Mouse (Mus musculus): ENCODE results near the gene Gm47996. TPM values are rescaled to one million over a fixed set of nuclear protein-coding genes. Genes with fewer than 3 reads are reported as not detected.
A peak's percentile ranks its signal among the peaks of the same experiment; 100 is the strongest.
"Not testable (repeated sequence)": the region's sequence is repeated elsewhere in the genome, so short reads cannot be mapped to it uniquely, and the experiment has no call there.

Gene Gm47996
- polyA plus RNA-seq (2015; fragmentation: Nextera tagmentation; extraction: Ambion mirVana) = not detected in 2 replicates

GRCm38 (mm10) chr1:151209824-151210355, at the start of gene Gm47996:
Gene Gm47996 (plus strand): TSS chr1:151210131.
- not testable (repeated sequence) for ATAC-seq (ENCODE audit: extremely low read depth, insufficient number of reproducible peaks, low FRiP score, low TSS enrichment); H3K4me2 ChIP-seq; H3K36me3 ChIP-seq; H3K4me3 ChIP-seq; H3K27ac ChIP-seq (replicated peaks); H3K9ac ChIP-seq; H3K27me3 ChIP-seq (replicated peaks); H3K9me3 ChIP-seq
- 72% methylated on average over 5 of the region's 8 CpGs for WGBS
- peaks cover 11% of the 10 kb centered on the region for H3K4me1 ChIP-seq

- Histone ChIP-seq H3K36me3 (no peaks in the 10 kb centered on the region), H3K4me1 (peaks cover 9% of the 10 kb centered on the region), H3K4me2 (no peak overlapping the region), H3K9ac (no peak overlapping the region), H3K27me3 (replicated peaks) (no peaks in the 10 kb centered on the region), H3K27ac (replicated peaks) (no peak overlapping the region), H3K9me3 (no peaks in the 10 kb centered on the region), H3K4me3 (no peak overlapping the region)
- 44% methylated on average over 8 of the region's 8 CpGs for WGBS
- ATAC-seq (ENCODE audit: extremely low read depth, insufficient number of reproducible peaks, low FRiP score, low TSS enrichment) = no peak
These were observed 43.9 kb upstream of the Gm47996 start for GRCm38 (mm10) chr1:151166031-151166430.

GRCm38 (mm10) chr1:151167297-151168047, 42.5 kb upstream of the Gm47996 start:
- no peaks in the 10 kb centered on the region for H3K9me3 ChIP-seq
- H3K4me2 ChIP-seq = no peak overlapping the region
- 56% methylated on average over 12 of the region's 12 CpGs for WGBS
- no peak overlapping the region for H3K27ac ChIP-seq (replicated peaks)
- H3K4me1 ChIP-seq = peaks cover 9% of the 10 kb centered on the region
- no peak overlapping the region for H3K4me3 ChIP-seq
- H3K9ac ChIP-seq = no peak overlapping the region
- no peaks in the 10 kb centered on the region for H3K36me3 ChIP-seq
- H3K27me3 ChIP-seq (replicated peaks) = no peaks in the 10 kb centered on the region
- no peak for ATAC-seq (ENCODE audit: extremely low read depth, insufficient number of reproducible peaks, low FRiP score, low TSS enrichment)

DNA sequence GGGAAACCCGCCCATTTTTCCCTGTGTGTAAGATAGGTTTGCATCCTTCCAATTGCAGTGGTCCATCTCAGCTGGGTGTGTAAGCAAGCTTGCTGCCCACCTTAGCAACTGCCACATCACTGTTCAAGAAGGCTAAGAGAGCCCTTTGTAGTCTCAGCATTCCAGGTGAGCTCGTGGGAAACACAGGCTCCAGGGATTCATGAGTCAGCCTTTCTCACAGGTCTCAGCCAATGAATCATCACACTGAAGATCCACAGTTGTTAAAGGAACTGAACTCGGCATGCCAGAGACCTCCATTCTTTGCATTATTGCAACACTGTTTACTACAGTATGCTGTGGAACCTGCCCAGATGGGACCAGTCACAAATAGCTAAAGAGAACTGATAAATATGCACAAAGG, 41.3 kb upstream of the Gm47996 start:
- 61% methylated on average over 3 of the region's 3 CpGs for WGBS
- Histone ChIP-seq H3K9ac (no peak overlapping the region), H3K4me3 (no peak overlapping the region), H3K4me1 (peaks cover 9% of the 10 kb centered on the region), H3K27ac (replicated peaks) (no peak overlapping the region), H3K9me3 (no peaks in the 10 kb centered on the region), H3K27me3 (replicated peaks) (no peaks in the 10 kb centered on the region), H3K36me3 (no peaks in the 10 kb centered on the region), H3K4me2 (no peak overlapping the region)
- no peak for ATAC-seq (ENCODE audit: extremely low read depth, insufficient number of reproducible peaks, low FRiP score, low TSS enrichment)

- Histone ChIP-seq H3K4me3 (no peak overlapping the region), H3K36me3 (no peaks in the 10 kb centered on the region), H3K4me2 (no peak overlapping the region), H3K9me3 (no peaks in the 10 kb centered on the region), H3K4me1 (peaks cover 8% of the 10 kb centered on the region), H3K27me3 (replicated peaks) (no peaks in the 10 kb centered on the region), H3K27ac (replicated peaks) (no peak overlapping the region), H3K9ac (no peak overlapping the region)
- ATAC-seq (ENCODE audit: extremely low read depth, insufficient number of reproducible peaks, low FRiP score, low TSS enrichment) = no peak
- WGBS = 63% methylated on average over 2 of the region's 2 CpGs
These were observed 38.1 kb upstream of the Gm47996 start for GRCm38 (mm10) chr1:151171572-151172461.

GRCm38 (mm10) chr1:151177030-151177936, 32.6 kb upstream of the Gm47996 start:
- peak overlapping the region; percentile 35 for H3K4me3 ChIP-seq
- peaks cover 20% of the 10 kb centered on the region for H3K4me1 ChIP-seq
- peak overlapping the region; percentile 48; the same call in 1 of the 2 replicates for H3K27ac ChIP-seq (replicated peaks)
- 9% methylated on average over 10 of the region's 10 CpGs for WGBS
- H3K9ac ChIP-seq = peak overlapping the region; percentile 33; the same call in 1 of the 2 replicates
- H3K4me2 ChIP-seq = peak overlapping the region; percentile 60
- no peaks in the 10 kb centered on the region for H3K27me3 ChIP-seq (replicated peaks)
- no peaks in the 10 kb centered on the region for H3K36me3 ChIP-seq
- peak; percentile 65 for ATAC-seq (ENCODE audit: extremely low read depth, insufficient number of reproducible peaks, low FRiP score, low TSS enrichment)
- H3K9me3 ChIP-seq = no peaks in the 10 kb centered on the region

DNA sequence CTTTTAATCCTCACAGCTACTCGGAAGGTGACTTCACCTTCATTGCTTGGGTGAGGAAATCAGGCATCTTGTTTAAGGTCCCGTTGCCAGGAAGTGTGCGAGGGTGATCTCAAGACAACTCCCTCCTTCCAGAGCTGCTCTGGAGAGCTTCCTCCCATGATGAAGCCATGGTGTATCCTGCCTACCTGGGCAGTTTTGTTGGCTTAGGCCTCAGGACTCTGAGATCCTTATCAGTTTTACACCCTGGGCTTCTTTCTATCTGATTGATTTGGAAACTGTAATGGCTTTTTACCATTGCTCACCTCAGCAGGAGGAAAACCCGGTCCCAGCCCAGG, 32.0 kb upstream of the Gm47996 start:
- ATAC-seq (ENCODE audit: extremely low read depth, insufficient number of reproducible peaks, low FRiP score, low TSS enrichment) = no peak
- Histone ChIP-seq H3K36me3 (no peaks in the 10 kb centered on the region), H3K9ac (peak overlapping the region; percentile 33; the same call in 1 of the 2 replicates), H3K4me3 (peak overlapping the region; percentile 35), H3K4me1 (peaks cover 20% of the 10 kb centered on the region), H3K27ac (replicated peaks) (0 out of 2 replicates have a peak overlapping the region, but pooled peaks have one; percentile 48), H3K9me3 (no peaks in the 10 kb centered on the region), H3K27me3 (replicated peaks) (no peaks in the 10 kb centered on the region), H3K4me2 (peak overlapping the region; percentile 60)
- 30% methylated on average over 4 of the region's 4 CpGs for WGBS

GRCm38 (mm10) chr1:151178505-151179083, 31.3 kb upstream of the Gm47996 start:
- Histone ChIP-seq H3K4me1 (peaks cover 20% of the 10 kb centered on the region), H3K27ac (replicated peaks) (no peak overlapping the region), H3K9me3 (no peaks in the 10 kb centered on the region), H3K4me3 (no peak overlapping the region), H3K36me3 (no peaks in the 10 kb centered on the region), H3K27me3 (replicated peaks) (no peaks in the 10 kb centered on the region), H3K9ac (no peak overlapping the region), H3K4me2 (no peak overlapping the region)
- no peak for ATAC-seq (ENCODE audit: extremely low read depth, insufficient number of reproducible peaks, low FRiP score, low TSS enrichment)
- WGBS = 65% methylated on average over 2 of the region's 2 CpGs

DNA sequence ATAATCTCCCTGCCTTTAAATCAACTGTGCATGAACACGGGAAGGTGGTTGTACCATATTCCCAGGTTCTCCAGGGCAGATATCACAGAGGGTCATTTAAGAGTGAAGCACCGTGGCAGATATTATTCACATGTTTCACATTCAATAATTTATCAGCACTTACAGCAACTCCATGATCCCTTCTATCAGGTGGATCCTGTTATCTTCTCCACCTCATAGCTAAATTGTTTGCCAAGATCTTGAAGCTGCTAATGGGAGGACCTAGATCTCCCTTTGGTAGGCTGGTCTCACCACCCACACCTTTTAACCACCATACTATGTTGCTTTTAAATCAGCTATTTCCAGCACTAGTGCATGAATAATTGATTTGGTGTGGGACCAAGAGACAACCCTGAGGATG, 29.8 kb upstream of the Gm47996 start:
- Histone ChIP-seq H3K27me3 (replicated peaks) (no peaks in the 10 kb centered on the region), H3K4me1 (peaks cover 20% of the 10 kb centered on the region), H3K9me3 (no peaks in the 10 kb centered on the region), H3K36me3 (no peaks in the 10 kb centered on the region), H3K4me3 (no peak overlapping the region), H3K27ac (replicated peaks) (no peak overlapping the region), H3K4me2 (no peak overlapping the region), H3K9ac (no peak overlapping the region)
- ATAC-seq (ENCODE audit: extremely low read depth, insufficient number of reproducible peaks, low FRiP score, low TSS enrichment) = no peak
- WGBS = 81% methylated on average over 2 of the region's 2 CpGs

DNA sequence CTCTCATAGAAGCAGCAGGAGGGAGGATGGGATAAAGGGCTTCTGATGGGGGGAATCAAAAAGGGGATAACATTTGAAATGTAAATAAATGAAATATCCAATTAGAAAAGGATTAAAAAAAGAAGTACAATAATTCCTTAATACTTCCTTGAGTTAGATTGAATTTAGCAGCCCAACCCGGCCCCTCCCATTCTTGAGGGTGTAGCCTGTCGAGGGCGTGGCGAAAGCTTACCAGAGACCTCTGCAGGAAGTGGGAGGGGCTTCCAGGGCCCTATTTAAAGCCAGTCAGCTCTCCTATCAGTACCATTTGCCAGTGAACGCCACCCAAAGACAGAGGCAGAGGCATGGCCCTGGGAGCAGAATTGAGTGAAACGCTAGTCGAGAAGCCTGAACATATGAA, 27.7 kb upstream of the Gm47996 start, which contains the start of gene Gm47985:
Gm47985 (plus strand) TSS at position 272 of the 400 bp plus-strand sequence.
- not testable (repeated sequence) for H3K9ac ChIP-seq; H3K36me3 ChIP-seq; H3K9me3 ChIP-seq; H3K4me2 ChIP-seq; H3K27ac ChIP-seq (replicated peaks); H3K4me3 ChIP-seq; ATAC-seq (ENCODE audit: extremely low read depth, insufficient number of reproducible peaks, low FRiP score, low TSS enrichment); H3K27me3 ChIP-seq (replicated peaks)
- WGBS = no CpG with 5 or more reads among the region's 7 CpGs
- H3K4me1 ChIP-seq = peaks cover 12% of the 10 kb centered on the region
